Mouse (Mus musculus) forebrain, embryonic 15.5 days (tissue): ENCODE results near the gene Prpf18. TPM values are rescaled to one million over a fixed set of nuclear protein-coding genes. Genes with fewer than 3 reads are reported as not detected.

Experiments used
- polyA plus RNA-seq: library from polyadenylated mRNA; unstranded; fragments of >200 nt; fragmentation: Nextera tagmentation; extraction: Ambion mirVana; gene quantifications from 2 replicates; pipeline ENCODE4 v1.2.1, GENCODE M21; 2015

Prpf18 gene
- polyA plus RNA-seq, 1 experiment from 2014 or later, result 55.2 TPM

Other genes starting within 250 kb of the Prpf18 start
- 2.5 and 3.4 TPM in 2 replicates for gene Bend7, start 65.7 kb upstream of the Prpf18 start, polyA plus RNA-seq
- gene Sephs1, start 229.5 kb upstream of the Prpf18 start, polyA plus RNA-seq, result 80.5 and 81.5 TPM in 2 replicates